In the genomic region with DNA sequence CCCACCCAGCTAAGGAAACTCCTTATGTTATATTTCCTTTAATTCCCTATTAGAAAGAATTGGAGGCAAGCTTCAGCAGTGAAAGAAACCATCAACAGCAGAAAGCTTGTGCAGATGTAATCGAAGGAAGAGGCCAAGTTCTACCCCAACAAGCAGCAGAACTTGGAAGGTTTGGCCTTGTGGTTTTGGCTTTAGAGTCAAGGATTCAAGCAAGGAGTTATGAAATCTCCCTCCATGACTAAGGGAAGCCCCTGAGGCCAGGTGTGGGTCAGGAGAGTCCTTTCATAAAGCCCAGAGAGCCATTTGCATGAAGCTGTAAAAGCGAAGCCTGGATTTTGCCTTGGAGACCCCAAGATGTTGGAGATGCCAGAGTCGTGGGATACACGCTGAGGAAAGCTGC, we compare ENCODE assay signal across 25 mouse cellular contexts. TPM values are rescaled to one million over a fixed set of nuclear protein-coding genes. Genes with fewer than 3 reads are reported as not detected.
DNase-seq lines count a peak whose midpoint lies in the region; ATAC-seq and TF ChIP-seq lines count a peak whose summit lies in the region.
"Had no signal": no experiment of that assay in that cellular context is flagged by ENCODE, and none has a peak within 500 bp of the region (broad histone marks: within the 10 kb centered on the region; RNA-seq: fewer than 3 reads in every experiment).

No protein-coding gene starts in this region.

- no peak overlapping the region for H3K4me3 ChIP-seq in thymus, adult 2 months (ENCODE audit: control insufficient read depth, insufficient read depth, low read length)
- H3K4me3 ChIP-seq: embryonic facial prominence, embryonic 10.5 days; embryonic facial prominence, embryonic 12.5 days; forebrain, embryonic 13.5 days; forebrain, embryonic 15.5 days had no signal

- TF ChIP-seq CTCF in thymus, adult 2 months (IDR thresholded peaks at IDR 0.05; ENCODE audit: borderline replicate concordance, control insufficient read depth, extremely low read depth, insufficient read depth, low read length, poor library complexity): no peak

- H3K4me1 ChIP-seq in thymus, adult 2 months (replicated peaks; ENCODE audit: control insufficient read depth, insufficient read depth, low read length): no peaks in the 10 kb centered on the region
- H3K4me1 ChIP-seq: embryonic facial prominence, embryonic 10.5 days; embryonic facial prominence, embryonic 12.5 days; forebrain, embryonic 13.5 days; forebrain, embryonic 15.5 days had no signal

- no peaks in the 10 kb centered on the region for H3K27me3 ChIP-seq in thymus, adult 2 months (ENCODE audit: control insufficient read depth, insufficient read depth, low read length)
- H3K27me3 ChIP-seq: CH12.LX, Patski had no signal

- 74% methylated on average over 4 of the region's 4 CpGs for WGBS in thymus, adult 2 months

- 0 out of 2 replicates have a peak, but pooled peaks have one; percentile 30 for ATAC-seq in megakaryocyte progenitor cell, adult 5-6 weeks (replicated peaks; ENCODE audit: poor library complexity)
- ATAC-seq: activated CD4-positive, CD25-positive, alpha-beta regulatory T cell, adult 4 months; CD4-positive, CD25-positive, alpha-beta regulatory T cell, adult 4 months; forebrain, embryonic 13.5 days; forebrain, embryonic 15.5 days; forebrain, postnatal 0 days; Patski had no signal

- H3K27ac ChIP-seq in thymus, adult 2 months (ENCODE audit: control insufficient read depth, insufficient read depth, low read length): no peak overlapping the region
- H3K27ac ChIP-seq: embryonic facial prominence, embryonic 10.5 days; embryonic facial prominence, embryonic 12.5 days; forebrain, embryonic 13.5 days; forebrain, embryonic 15.5 days had no signal

- H3K36me3 ChIP-seq in thymus, adult 2 months (ENCODE audit: control insufficient read depth, insufficient read depth, low read length): no peaks in the 10 kb centered on the region
- H3K36me3 ChIP-seq: embryonic facial prominence, embryonic 10.5 days; embryonic facial prominence, embryonic 12.5 days; forebrain, embryonic 15.5 days; G1E had no signal

- no peak for TF ChIP-seq POLR2A in thymus, adult 2 months (IDR thresholded peaks at IDR 0.05; ENCODE audit: control insufficient read depth, extremely low read depth, insufficient read depth, low read length, poor library complexity)

- DNase-seq in 3T3-L1 (ENCODE audit: low read depth, low spot score) (peak; percentile 62), NIH3T3 (ENCODE audit: low read depth) (peak; percentile 69)
- DNase-seq in thymus, adult 2 months: no peak
- no peak for DNase-seq in lung, postnatal 25 days (ENCODE audit: low spot score)
- no peak for DNase-seq in frontal cortex, adult 2 months (ENCODE audit: extremely low spot score in 1 of 2, low spot score in 1 of 2)
- DNase-seq: adrenal gland, adult 8-10 months; adrenal gland, postnatal 14 days; adrenal gland, postnatal 36 days; B cell, adult 2 months; cerebellum, adult 11-12 months; cerebellum, adult 2 months; cerebellum, adult 9-10 months; cerebellum, postnatal 10 days; cerebellum, postnatal 25 days; forebrain, postnatal 0 days had no signal

RNA-seq across cellular contexts. Expression of a gene that starts 11.6 kb away (rescaled TPM):
- total RNA-seq in megakaryocyte progenitor cell, adult 5-6 weeks (2015): 47.2 and 47.8 TPM in 2 replicates
- total RNA-seq in megakaryocyte progenitor cell, adult 5-6 weeks (2017): 27.3 and 35.0 TPM in 2 replicates
- 11.5 and 14.9 TPM in 2 replicates for polyA plus RNA-seq in thymus, adult 2 months (2012; rRNA removed)
- polyA plus RNA-seq in frontal cortex, adult 2 months (2012; rRNA removed): 11.3 and 11.4 TPM in 2 replicates

Comparison
In these comparisons a context has a peak if more than half of its experiments do, and no peak if none do; other contexts are left out.
1. DNase-seq: peak in 3T3-L1 (single experiment) and NIH3T3 (single experiment); none in thymus, adult 2 months (single experiment), lung, postnatal 25 days (single experiment) and frontal cortex, adult 2 months (0 of 2).